8 mouse cellular contexts compared by ENCODE assay signal in genomic region chr10:3696727-3697348, GRCm38 (mm10). TPM values are rescaled to one million over a fixed set of nuclear protein-coding genes. Genes with fewer than 3 reads are reported as not detected.
DNase-seq lines count a peak whose midpoint lies in the region; ATAC-seq and TF ChIP-seq lines count a peak whose summit lies in the region.

No protein-coding gene starts in this region.

- H3K27ac ChIP-seq in liver, postnatal 0 days (ENCODE audit: low read depth), result 0 out of 2 replicates have a peak overlapping the region, but pooled peaks have one; percentile 22
- H3K27ac ChIP-seq in embryonic facial prominence, embryonic 15.5 days (replicated peaks), result peak overlapping the region; percentile 68
- peak overlapping the region; percentile 35; the same call in 1 of the 2 replicates for H3K27ac ChIP-seq in heart, embryonic 11.5 days (ENCODE audit: low read depth, low read length)
- peak overlapping the region; percentile 65 for H3K27ac ChIP-seq in lung, postnatal 0 days (ENCODE audit: low read length)

- ATAC-seq in liver, postnatal 0 days, result no peak
- peak; percentile 76 for ATAC-seq in embryonic facial prominence, embryonic 15.5 days (ENCODE audit: insufficient number of reproducible peaks, low FRiP score, low TSS enrichment, low read depth)
- no peak for ATAC-seq in heart, embryonic 11.5 days (replicated peaks; ENCODE audit: insufficient number of reproducible peaks, low FRiP score, low TSS enrichment)
- peak; percentile 82 for ATAC-seq in lung, postnatal 0 days

- H3K4me3 ChIP-seq in liver, postnatal 0 days (ENCODE audit: low read depth, low read length), result no peak overlapping the region
- no peak overlapping the region for H3K4me3 ChIP-seq in embryonic facial prominence, embryonic 15.5 days (replicated peaks)
- H3K4me3 ChIP-seq in heart, embryonic 11.5 days (ENCODE audit: low read depth, low read length), result no peak overlapping the region
- no peak overlapping the region for H3K4me3 ChIP-seq in lung, postnatal 0 days (ENCODE audit: low read depth, low read length)

- no peaks in the 10 kb centered on the region for H3K36me3 ChIP-seq in liver, postnatal 0 days (replicated peaks; ENCODE audit: insufficient read depth, low read length)
- no peaks in the 10 kb centered on the region for H3K36me3 ChIP-seq in embryonic facial prominence, embryonic 15.5 days
- no peaks in the 10 kb centered on the region for H3K36me3 ChIP-seq in heart, embryonic 11.5 days (ENCODE audit: control insufficient read depth, insufficient read depth, low read length)
- no peaks in the 10 kb centered on the region for H3K36me3 ChIP-seq in lung, postnatal 0 days (ENCODE audit: insufficient read depth, low read length)

- no peaks in the 10 kb centered on the region for H3K27me3 ChIP-seq in liver, postnatal 0 days (ENCODE audit: insufficient read depth, low read length)
- no peaks in the 10 kb centered on the region for H3K27me3 ChIP-seq in embryonic facial prominence, embryonic 15.5 days
- H3K27me3 ChIP-seq in heart, embryonic 11.5 days (ENCODE audit: control insufficient read depth, insufficient read depth, low read length), result no peaks in the 10 kb centered on the region
- H3K27me3 ChIP-seq in lung, postnatal 0 days (replicated peaks; ENCODE audit: insufficient read depth, low read length), result no peaks in the 10 kb centered on the region

- H3K4me2 ChIP-seq in liver, postnatal 0 days (ENCODE audit: low read depth, low read length), result peak overlapping the region; percentile 19; the same call in 1 of the 2 replicates
- peak overlapping the region; percentile 19; the same call in 1 of the 2 replicates for H3K4me2 ChIP-seq in embryonic facial prominence, embryonic 15.5 days (replicated peaks)
- H3K4me2 ChIP-seq in heart, embryonic 11.5 days, result peak overlapping the region; percentile 46
- peak overlapping the region; percentile 32 for H3K4me2 ChIP-seq in lung, postnatal 0 days (replicated peaks; ENCODE audit: low read depth, low read length)

- DNase-seq in liver, postnatal 0 days, result no peak
- DNase-seq in liver, result no peak
- peak; percentile 46 to 56 for DNase-seq in kidney, postnatal 25 days
- peak; percentile 68 for DNase-seq in lung, postnatal 0 days (ENCODE audit: low spot score)
- no peak for DNase-seq in thymus, postnatal 14 days
- no peak for DNase-seq in T-cell, adult 2 months (ENCODE audit: low spot score)

- WGBS in liver, postnatal 0 days (ENCODE audit: insufficient replicate concordance), result 28% methylated on average over 8 of the region's 8 CpGs
- WGBS in embryonic facial prominence, embryonic 15.5 days, result 25% methylated on average over 8 of the region's 8 CpGs
- WGBS in heart, embryonic 11.5 days (ENCODE audit: insufficient replicate concordance), result 35% methylated on average over 8 of the region's 8 CpGs
- WGBS in lung, postnatal 0 days, result 8% methylated on average over 8 of the region's 8 CpGs

- no peak for TF ChIP-seq EP300 in liver, postnatal 0 days (IDR thresholded peaks at IDR 0.05; ENCODE audit: low read depth)
- TF ChIP-seq EP300 in lung, postnatal 0 days (IDR thresholded peaks at IDR 0.05), result peak; percentile 64

- no peaks in the 10 kb centered on the region for H3K4me1 ChIP-seq in liver, postnatal 0 days (ENCODE audit: insufficient read depth)
- peaks cover 34% of the 10 kb centered on the region for H3K4me1 ChIP-seq in embryonic facial prominence, embryonic 15.5 days
- H3K4me1 ChIP-seq in heart, embryonic 11.5 days (ENCODE audit: control insufficient read depth, insufficient read depth, low read length), result no peaks in the 10 kb centered on the region
- H3K4me1 ChIP-seq in lung, postnatal 0 days (ENCODE audit: insufficient read depth, low read depth, low read length), result peaks cover 6% of the 10 kb centered on the region; the same call in 1 of the 2 replicates

- TF ChIP-seq CTCF in liver, postnatal 0 days (IDR thresholded peaks at IDR 0.05; ENCODE audit: low read depth), result no peak
- TF ChIP-seq CTCF in lung, postnatal 0 days (IDR thresholded peaks at IDR 0.05), result no peak

- no peak overlapping the region for H3K9ac ChIP-seq in liver, postnatal 0 days (replicated peaks)
- H3K9ac ChIP-seq in embryonic facial prominence, embryonic 15.5 days, result no peak overlapping the region
- H3K9ac ChIP-seq in heart, embryonic 11.5 days (ENCODE audit: low read depth, low read length), result no peak overlapping the region
- H3K9ac ChIP-seq in lung, postnatal 0 days (replicated peaks; ENCODE audit: low read depth), result no peak overlapping the region

- H3K9me3 ChIP-seq in liver, postnatal 0 days (ENCODE audit: low read length), result no peaks in the 10 kb centered on the region
- no peaks in the 10 kb centered on the region for H3K9me3 ChIP-seq in embryonic facial prominence, embryonic 15.5 days (replicated peaks)
- no peaks in the 10 kb centered on the region for H3K9me3 ChIP-seq in heart, embryonic 11.5 days (replicated peaks; ENCODE audit: control insufficient read depth, low read length)
- no peaks in the 10 kb centered on the region for H3K9me3 ChIP-seq in lung, postnatal 0 days (ENCODE audit: low read length)

RNA-seq across cellular contexts. Expression of gene Plekhg1, which starts 43.3 kb away (rescaled TPM):
- 1.4 and 1.7 TPM in 2 replicates for polyA plus RNA-seq in liver, postnatal 0 days (2015; fragmentation: Nextera tagmentation; extraction: Ambion mirVana)
- polyA plus RNA-seq in embryonic facial prominence, embryonic 15.5 days (2015; fragmentation: Nextera tagmentation; extraction: Ambion mirVana), result 15.3 and 16.1 TPM in 2 replicates
- polyA plus RNA-seq in heart, embryonic 11.5 days (2014; fragmentation: Nextera tagmentation; extraction: Ambion mirVana), result 6.2 and 7.7 TPM in 2 replicates
- 6.0 and 7.2 TPM in 2 replicates for polyA plus RNA-seq in lung, postnatal 0 days (2015; fragmentation: Nextera tagmentation; extraction: Ambion mirVana)

Comparison
In these comparisons a context has a peak if more than half of its experiments do, and no peak if none do; other contexts are left out.
1. ATAC-seq: peak in embryonic facial prominence, embryonic 15.5 days (single experiment) and lung, postnatal 0 days (single experiment); none in liver, postnatal 0 days (single experiment) and heart, embryonic 11.5 days (single experiment).
2. DNase-seq: peak in kidney, postnatal 25 days (2 of 2) and lung, postnatal 0 days (single experiment); none in liver, postnatal 0 days (single experiment), liver (single experiment), thymus, postnatal 14 days (single experiment) and T-cell, adult 2 months (single experiment).
3. Peak in every context shown above with its lines, with median percentiles within 50 percentile points of each other: H3K27ac ChIP-seq and H3K4me2 ChIP-seq.